In genomic region chr12:32724451-32725188, GRCm38 (mm10) we compare ENCODE assay signal across 11 mouse cellular contexts.
DNase-seq lines count a peak whose midpoint lies in the region; ATAC-seq and TF ChIP-seq lines count a peak whose summit lies in the region.
"Had no signal": no experiment of that assay in that cellular context is flagged by ENCODE, and none has a peak within 500 bp of the region (broad histone marks: within the 10 kb centered on the region; RNA-seq: fewer than 3 reads in every experiment).

No protein-coding gene starts in this region.

- no peak overlapping the region for H3K4me2 ChIP-seq in lung, embryonic 16.5 days (ENCODE audit: low read depth, low read length)
- H3K4me2 ChIP-seq: limb, embryonic 12.5 days had no signal

- no peaks in the 10 kb centered on the region for H3K9me3 ChIP-seq in lung, embryonic 16.5 days (ENCODE audit: control insufficient read depth, low read length)
- H3K9me3 ChIP-seq: limb, embryonic 12.5 days had no signal

- no peak overlapping the region for H3K27ac ChIP-seq in lung, embryonic 16.5 days (ENCODE audit: low read length)
- H3K27ac ChIP-seq: limb, embryonic 12.5 days had no signal

- no peak overlapping the region for H3K9ac ChIP-seq in lung, embryonic 16.5 days (ENCODE audit: low read length)
- H3K9ac ChIP-seq: limb, embryonic 12.5 days had no signal

- H3K4me3 ChIP-seq in lung, embryonic 16.5 days (ENCODE audit: low read length), result no peak overlapping the region
- H3K4me3 ChIP-seq: limb, embryonic 12.5 days had no signal

- TF ChIP-seq CTCF in brain, embryonic 14.5 days (IDR thresholded peaks at IDR 0.05; ENCODE audit: borderline replicate concordance, extremely low read depth, insufficient read depth, insufficient read length), result no peak

- no peak for TF ChIP-seq POLR2A in brain, embryonic 14.5 days (IDR thresholded peaks at IDR 0.05; ENCODE audit: borderline replicate concordance, extremely low read depth, insufficient read depth, insufficient read length, poor library complexity, severe bottlenecking)

- no peaks in the 10 kb centered on the region for H3K27me3 ChIP-seq in lung, embryonic 16.5 days (ENCODE audit: control insufficient read depth, insufficient read depth, low read depth, low read length)
- H3K27me3 ChIP-seq: limb, embryonic 12.5 days had no signal

- no peaks in the 10 kb centered on the region for H3K4me1 ChIP-seq in lung, embryonic 16.5 days (replicated peaks; ENCODE audit: control insufficient read depth, insufficient read depth, low read length)
- H3K4me1 ChIP-seq: limb, embryonic 12.5 days had no signal

- DNase-seq in frontal cortex, postnatal 10 days (ENCODE audit: low spot score in 2 of 2), result peak; percentile 15 to 26
- no peak for DNase-seq in frontal cortex, postnatal 14 days (ENCODE audit: low spot score in 2 of 2)
- peak; percentile 23 for DNase-seq in 416B (ENCODE audit: low read depth)
- DNase-seq in brain, embryonic 14.5 days (ENCODE audit: low read depth), result peak; percentile 91
- DNase-seq in gastrocnemius, adult 8-10 months (ENCODE audit: low spot score in 2 of 2), result no peak
- no peak for DNase-seq in kidney, postnatal 25 days
- no peak for DNase-seq in heart, adult 18-20 months
- DNase-seq: thymus, adult 18-20 months had no signal

- no peaks in the 10 kb centered on the region for H3K36me3 ChIP-seq in lung, embryonic 16.5 days (ENCODE audit: control insufficient read depth, insufficient read depth, low read length)
- H3K36me3 ChIP-seq: limb, embryonic 12.5 days had no signal

- ATAC-seq in lung, embryonic 16.5 days (ENCODE audit: low read depth), result peak; percentile 87
- ATAC-seq: intestine, embryonic 16.5 days had no signal

- 53% methylated on average over 7 of the region's 7 CpGs for WGBS in lung, embryonic 16.5 days

Comparison
In these comparisons a context has a peak if more than half of its experiments do, and no peak if none do; other contexts are left out.
1. DNase-seq: peak in frontal cortex, postnatal 10 days (2 of 2), 416B (single experiment) and brain, embryonic 14.5 days (single experiment); none in frontal cortex, postnatal 14 days (0 of 2), gastrocnemius, adult 8-10 months (0 of 2), kidney, postnatal 25 days (0 of 2) and heart, adult 18-20 months (0 of 2).